Mouse (Mus musculus): Measurements from ENCODE around the gene Smad6.

Gene Smad6

GRCm38 (mm10) chr9:64021853-64022561 lies at the start of gene Smad6:
Gene Smad6 (minus strand): TSS chr9:64022059.
- DNase-seq, result peak; percentile 19

GRCm38 (mm10) chr9:64070674-64071073 lies 48.8 kb upstream of the Smad6 start:
- no peak for DNase-seq

- no peak for DNase-seq
These were observed 47.3 kb upstream of the Smad6 start for GRCm38 (mm10) chr9:64069131-64069530.

GRCm38 (mm10) chr9:64068571-64068970 lies 46.7 kb upstream of the Smad6 start:
- no peak for DNase-seq

GRCm38 (mm10) chr9:64067787-64068186 lies 45.9 kb upstream of the Smad6 start:
- DNase-seq, result no peak

GRCm38 (mm10) chr9:64060033-64060539 lies 38.2 kb upstream of the Smad6 start:
- DNase-seq, result no peak

- DNase-seq, result no peak
These were observed 36.2 kb upstream of the Smad6 start for GRCm38 (mm10) chr9:64057903-64058650.

GRCm38 (mm10) chr9:64055162-64055561 lies 33.3 kb upstream of the Smad6 start:
- DNase-seq, result no peak

- DNase-seq, result no peak
These were observed 31.9 kb upstream of the Smad6 start for GRCm38 (mm10) chr9:64053786-64054185.

GRCm38 (mm10) chr9:64051241-64051640 lies 29.4 kb upstream of the Smad6 start:
- no peak for DNase-seq

- DNase-seq, result no peak
These were observed 28.7 kb upstream of the Smad6 start for GRCm38 (mm10) chr9:64050513-64051065.

- peak; percentile 36 for DNase-seq
These were observed 27.9 kb upstream of the Smad6 start for GRCm38 (mm10) chr9:64049471-64050380.

- no peak for DNase-seq
These were observed 23.4 kb upstream of the Smad6 start for GRCm38 (mm10) chr9:64045117-64045890.

- DNase-seq, result no peak
These were observed 22.5 kb upstream of the Smad6 start for GRCm38 (mm10) chr9:64044343-64044742.

- no peak for DNase-seq
These were observed 21.1 kb upstream of the Smad6 start for GRCm38 (mm10) chr9:64042911-64043310.

- DNase-seq, result no peak
These were observed 20.4 kb upstream of the Smad6 start for GRCm38 (mm10) chr9:64042216-64042615.

- DNase-seq, result no peak
These were observed 8.2 kb upstream of the Smad6 start for GRCm38 (mm10) chr9:64029908-64030631.

- DNase-seq, result no peak
These were observed 3.7 kb upstream of the Smad6 start for GRCm38 (mm10) chr9:64025565-64025964.

- no peak for DNase-seq
These were observed 3.1 kb upstream of the Smad6 start for GRCm38 (mm10) chr9:64024976-64025375.

GRCm38 (mm10) chr9:64022562-64023366 lies 905 bp upstream of the Smad6 start:
- DNase-seq, result peak; percentile 46

All from cerebellum, adult 9-11 months (tissue).